Mouse (Mus musculus): ENCODE measurements at regions not wholly inside any gene's neighbourhood (a gene's known extent, or its start where the extent isn't known, plus 50 kb on each side); places are given as distances from the start of the nearest gene placed in this dataset.
"Not testable (repeated sequence)": the region's sequence is repeated elsewhere in the genome, so short reads cannot be mapped to it uniquely, and the experiment has no call there.

DNA sequence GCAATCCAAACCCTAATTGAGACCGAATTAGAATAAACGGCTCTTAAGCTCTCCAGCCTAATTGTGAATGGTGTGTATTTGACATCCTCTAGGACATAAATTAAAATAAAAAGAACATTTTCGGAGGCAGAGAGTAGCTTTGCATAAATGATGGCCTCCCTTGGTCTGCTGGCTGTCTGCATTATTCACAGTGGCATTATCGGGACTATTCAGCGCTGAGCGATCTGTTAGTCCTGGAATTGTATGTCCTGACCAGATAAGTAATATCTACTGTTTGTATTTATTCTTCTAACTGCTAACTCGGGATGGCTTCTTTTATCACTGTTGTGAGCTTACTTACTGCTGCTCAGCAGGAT, 299.6 kb downstream of the Chl1 start:
- no peak for DNase-seq

DNA sequence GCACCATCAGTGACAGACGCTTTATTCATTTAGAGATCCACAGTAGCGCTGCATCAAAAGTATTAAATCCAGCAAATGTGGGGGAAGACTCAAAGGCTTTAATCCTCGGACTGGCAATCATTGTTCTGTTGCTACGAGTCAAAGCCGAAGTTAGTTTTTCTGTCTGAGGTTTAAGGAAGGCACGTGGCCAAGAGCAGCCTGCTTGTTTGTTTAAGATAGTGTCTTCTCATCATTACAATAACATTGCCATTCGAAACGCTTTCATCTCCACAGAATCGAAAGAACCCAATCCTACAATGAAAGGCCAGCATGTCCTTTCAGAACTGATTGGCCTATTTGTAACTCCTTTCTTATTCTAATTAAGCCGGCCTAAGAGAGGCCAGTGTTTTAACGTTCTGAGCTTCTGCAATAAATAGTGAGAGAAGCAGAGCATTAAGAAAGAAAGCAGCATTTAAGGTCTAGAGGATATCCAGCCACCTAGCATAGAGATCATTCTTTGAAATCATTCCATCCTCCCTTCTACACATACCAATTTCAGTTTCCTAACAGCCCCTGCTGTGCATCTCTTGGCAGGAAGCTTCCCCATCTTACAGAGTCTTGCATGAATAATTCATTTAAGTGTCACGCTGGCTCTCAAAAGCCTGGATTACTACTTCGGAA, 300.1 kb downstream of the Chl1 start:
- no peak for DNase-seq

GRCm38 (mm10) chr6:103816396-103816795, 306.0 kb downstream of the Chl1 start:
- not testable (repeated sequence) for DNase-seq

- no peak for DNase-seq
These were observed 315.7 kb downstream of the Chl1 start for GRCm38 (mm10) chr6:103826042-103826441.

- no peak for DNase-seq
These were observed 317.2 kb downstream of the Chl1 start for GRCm38 (mm10) chr6:103827623-103828022.

- DNase-seq = no peak
These were observed 318.5 kb downstream of the Chl1 start for GRCm38 (mm10) chr6:103828866-103829265.

DNA sequence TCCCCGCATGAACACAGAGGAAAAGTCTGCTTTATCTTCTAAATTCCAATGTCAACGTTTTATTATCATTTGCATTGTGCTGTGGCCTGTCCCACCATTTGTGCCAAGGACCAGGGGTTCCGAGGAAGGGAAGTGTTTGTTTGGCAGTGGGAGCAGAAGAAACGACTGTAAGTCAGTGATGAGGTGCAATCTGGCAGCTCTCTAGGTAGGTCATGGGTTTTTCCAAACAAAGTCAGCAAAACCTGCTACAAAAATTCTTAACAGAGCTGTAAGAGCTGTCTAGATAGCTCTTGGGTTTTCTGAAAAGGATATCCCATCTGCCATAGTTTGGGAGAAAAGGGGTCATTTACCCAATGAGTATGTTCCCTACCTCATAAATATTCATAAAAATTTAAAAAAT, 321.9 kb downstream of the Chl1 start:
- no peak for DNase-seq

GRCm38 (mm10) chr6:103832808-103833207, 322.4 kb downstream of the Chl1 start:
- no peak for DNase-seq

GRCm38 (mm10) chr6:103833501-103834132, 323.2 kb downstream of the Chl1 start:
- peak; percentile 39 for DNase-seq

- DNase-seq = no peak
These were observed 324.4 kb downstream of the Chl1 start for GRCm38 (mm10) chr6:103834726-103835229.

GRCm38 (mm10) chr6:103859787-103860186, 349.4 kb downstream of the Chl1 start:
- no peak for DNase-seq

GRCm38 (mm10) chr6:103893455-103893854, 383.1 kb downstream of the Chl1 start:
- no peak for DNase-seq

- no peak for DNase-seq
These were observed 414.1 kb downstream of the Chl1 start for GRCm38 (mm10) chr6:103924504-103924903.

DNA sequence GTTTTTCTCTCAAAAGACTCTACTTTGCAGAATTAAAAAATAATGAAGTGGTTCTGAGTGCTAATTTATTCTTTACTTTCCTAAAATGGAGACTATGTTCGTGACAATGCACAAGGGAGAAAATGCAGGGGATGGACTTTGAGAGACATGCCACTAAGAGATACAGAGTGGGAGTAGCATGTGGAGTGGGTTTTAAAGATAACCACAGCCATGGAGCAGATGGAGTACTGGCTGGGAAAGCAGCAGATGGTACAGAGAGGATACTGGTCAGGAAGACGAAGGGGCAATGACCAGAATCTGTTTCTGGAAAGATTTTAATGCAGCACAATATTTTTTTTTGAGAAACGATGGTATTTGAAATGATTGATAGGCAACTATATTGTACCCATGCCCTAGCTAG, 416.7 kb downstream of the Chl1 start:
- DNase-seq = no peak

DNA sequence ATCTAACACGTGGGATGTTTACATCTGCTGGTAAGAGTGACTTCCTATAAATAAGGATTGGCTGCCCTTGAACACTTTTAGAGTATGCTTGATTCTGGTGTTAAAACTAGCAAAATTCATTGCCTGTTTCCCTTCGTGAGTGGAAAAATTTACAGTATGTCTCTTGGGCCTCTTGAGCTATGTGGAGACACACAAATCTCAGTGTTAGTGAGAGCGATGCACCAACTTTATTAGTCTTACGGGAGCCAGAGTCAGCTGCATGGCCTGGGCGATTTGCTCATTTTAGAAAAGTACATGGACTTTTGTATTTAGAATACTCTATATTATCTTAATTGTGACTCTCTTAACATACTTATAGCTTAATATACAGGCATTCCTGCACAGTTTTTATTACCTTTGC, 430.0 kb downstream of the Chl1 start:
- no peak for DNase-seq

DNA sequence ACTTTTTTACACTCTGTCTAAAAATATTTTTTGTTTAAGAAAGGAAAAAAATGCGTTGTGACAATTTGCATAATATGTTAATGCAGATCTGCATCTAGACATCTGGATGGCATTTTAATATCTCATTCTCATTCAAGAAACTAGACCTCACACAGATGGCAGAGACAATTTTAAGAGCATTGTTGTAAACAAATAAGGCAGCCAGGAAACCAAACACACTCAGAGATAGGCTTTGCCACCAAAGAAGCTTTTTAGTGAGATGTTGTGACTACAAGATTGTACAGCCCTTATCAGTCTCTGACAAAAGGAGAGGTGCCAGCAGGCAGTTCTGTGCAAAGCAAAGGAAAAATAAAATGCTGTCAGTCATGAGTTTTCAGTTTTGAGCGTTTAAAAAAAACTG, 434.0 kb downstream of the Chl1 start:
- no peak for DNase-seq

DNA sequence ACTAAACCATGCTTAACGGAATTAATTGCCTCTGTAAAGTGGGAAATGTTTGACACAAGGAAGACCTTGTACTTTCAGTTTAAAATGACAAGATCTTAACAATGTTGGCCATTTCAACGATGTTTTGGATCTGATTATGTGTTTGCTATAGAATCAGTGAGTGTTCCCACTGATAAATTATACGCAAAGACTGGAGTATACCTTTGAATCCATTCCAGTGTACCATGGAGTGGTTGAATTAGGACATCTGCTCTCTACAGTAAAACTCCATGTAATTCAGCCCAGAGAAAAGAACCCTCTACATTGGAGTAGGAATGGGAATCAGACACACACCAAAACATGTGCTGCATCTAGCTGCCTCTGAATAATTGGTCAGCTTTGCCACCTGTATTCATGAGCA, 437.1 kb downstream of the Chl1 start:
- DNase-seq = no peak

- DNase-seq = no peak
These were observed 442.9 kb downstream of the Chl1 start for GRCm38 (mm10) chr6:103953134-103953771.

GRCm38 (mm10) chr6:103959002-103959401, 448.6 kb downstream of the Chl1 start:
- DNase-seq = no peak

DNA sequence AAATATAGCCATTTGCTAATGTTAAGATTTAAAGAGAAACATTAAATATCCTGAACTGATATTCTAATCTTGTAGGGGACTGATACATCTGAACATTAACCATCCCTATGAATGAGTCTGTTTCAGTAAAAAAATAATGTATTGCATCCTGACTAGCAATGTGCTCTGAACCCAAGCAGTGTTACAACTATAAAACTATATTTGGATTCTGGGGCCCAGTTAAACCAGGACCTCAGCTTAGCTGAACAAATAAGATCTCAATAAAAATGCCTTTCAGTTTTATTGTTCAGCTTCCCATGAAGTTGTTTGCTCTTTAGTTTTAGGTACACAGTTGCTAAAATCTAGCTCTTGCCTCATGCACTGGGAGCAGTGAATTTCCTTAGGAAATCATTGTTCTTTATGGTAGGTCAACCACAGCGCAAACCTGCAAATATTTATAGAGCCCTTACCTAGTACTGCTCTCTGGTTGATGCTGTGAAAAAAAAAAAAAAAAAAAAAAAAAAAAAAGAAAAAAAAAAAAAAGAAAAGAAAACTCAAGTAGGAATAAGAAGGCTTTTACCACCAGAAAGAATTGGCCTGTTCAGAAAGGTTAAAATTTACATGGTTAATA, 457.5 kb downstream of the Chl1 start:
- no peak for DNase-seq

GRCm38 (mm10) chr6:103999186-103999585, 488.8 kb downstream of the Chl1 start:
- no peak for DNase-seq

GRCm38 (mm10) chr6:104028439-104029091, 464.0 kb upstream of the Cntn6 start:
- DNase-seq = peak; percentile 73

DNA sequence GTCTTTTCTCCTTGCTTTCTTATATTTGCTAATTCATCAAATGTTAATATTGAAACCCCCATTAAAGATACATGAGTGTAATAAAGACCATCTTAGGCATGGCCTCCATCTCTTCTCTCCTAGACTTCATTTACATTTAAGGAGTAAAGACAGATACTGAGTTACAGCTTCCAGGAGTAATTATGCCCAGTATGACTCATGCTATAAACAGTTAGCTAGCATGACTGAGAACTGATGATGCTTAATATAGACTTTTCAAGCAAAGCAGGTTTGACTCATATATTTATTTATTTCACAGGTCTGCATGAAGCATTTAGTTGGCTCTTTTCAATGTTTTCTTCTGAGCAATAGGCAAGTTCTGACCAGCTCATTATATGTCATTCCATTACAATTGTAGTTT, 453.7 kb upstream of the Cntn6 start:
- no peak for DNase-seq
